Mouse (Mus musculus) brain, embryonic 14.5 days (tissue): ENCODE data around the gene Ankrd44.

Source experiments
- CTCF ChIP-seq: fragments of 200-500 bp; IDR thresholded peaks from 2 replicates; pipeline ENCODE4 v1.5.1; 2012; ENCODE audit warnings: inconsistent platforms, mild to moderate bottlenecking, moderate library complexity, borderline replicate concordance; ENCODE audit not compliant: insufficient read depth, insufficient read length; ENCODE audit errors: extremely low read depth
- POLR2A ChIP-seq: fragments of 200-500 bp; IDR thresholded peaks from 2 replicates; pipeline ENCODE4 v1.6.1; 2012; ENCODE audit warnings: mild to moderate bottlenecking, inconsistent platforms, borderline replicate concordance; ENCODE audit not compliant: poor library complexity, insufficient read depth, insufficient read length, severe bottlenecking; ENCODE audit errors: extremely low read depth

DNA sequence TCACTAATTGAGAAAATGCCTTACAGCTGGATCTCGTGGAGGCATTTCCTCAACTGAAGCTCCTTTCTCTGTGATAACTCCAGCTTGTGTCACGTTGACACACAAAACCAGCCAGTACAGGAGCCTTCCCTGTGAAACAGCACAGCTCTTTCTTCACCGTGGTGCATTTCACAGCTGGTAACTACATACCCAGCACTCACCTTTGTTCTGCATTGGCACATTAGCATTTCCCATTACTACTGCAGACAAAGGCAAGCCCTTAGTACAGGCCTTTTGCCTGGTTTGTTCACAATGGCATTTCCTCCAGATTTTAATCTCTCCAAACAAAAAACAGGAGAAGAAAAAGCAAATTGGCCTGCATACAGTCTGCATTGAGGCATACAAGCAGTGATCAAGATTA is 134.8 kb downstream of the Ankrd44 start:
- no peak for TF ChIP-seq POLR2A
- TF ChIP-seq CTCF = no peak
